Mouse (Mus musculus) midbrain, embryonic 11.5 days (tissue): Measurements from ENCODE around the gene Slc5a5. TPM values are rescaled to one million over a fixed set of nuclear protein-coding genes. Genes with fewer than 3 reads are reported as not detected.

ENCODE experiments used
- ATAC-seq: fragments of 200-750 bp; cut with Nextera tagmentation; 2 replicates; pipeline ENCODE4 v1.8.0; 2017; ENCODE audit warnings: moderate TSS enrichment, moderate library complexity; ENCODE audit not compliant: low FRiP score
- DNase-seq: peaks from one replicate; pipeline ENCODE4 v3.0.0; 2015; ENCODE audit warnings: low spot score; ENCODE audit errors: missing footprints
- H3K27ac ChIP-seq: fragments of 300-500 bp; sonication (generic); 2 replicates; pipeline ENCODE4 v1.5.1; 2014; ENCODE audit warnings: low read depth, low read length
- H3K27me3 ChIP-seq: fragments of 300-500 bp; sonication (generic); 2 replicates; pipeline ENCODE4 v1.6.1; 2014; ENCODE audit warnings: mild to moderate bottlenecking, low read length, moderate library complexity, mixed read lengths; ENCODE audit not compliant: control insufficient read depth, insufficient read depth
- H3K36me3 ChIP-seq: fragments of 300-500 bp; sonication (generic); 2 replicates; pipeline ENCODE4 v1.6.1; 2014; ENCODE audit warnings: mild to moderate bottlenecking, low read length, moderate library complexity, mixed read lengths; ENCODE audit not compliant: control insufficient read depth, insufficient read depth
- H3K4me1 ChIP-seq: fragments of 300-500 bp; sonication (generic); 2 replicates; pipeline ENCODE4 v1.6.1; 2014; ENCODE audit warnings: low read length; ENCODE audit not compliant: control insufficient read depth, insufficient read depth
- H3K4me2 ChIP-seq: fragments of 300-500 bp; sonication (generic); 2 replicates; pipeline ENCODE4 v1.6.1; 2014; ENCODE audit warnings: mild to moderate bottlenecking, moderate library complexity
- H3K4me3 ChIP-seq: fragments of 300-500 bp; sonication (generic); 2 replicates; pipeline ENCODE4 v1.5.1; 2014; ENCODE audit warnings: low read depth, low read length
- H3K9ac ChIP-seq: fragments of 300-500 bp; sonication (generic); 2 replicates; pipeline ENCODE4 v1.6.1; 2014; ENCODE audit warnings: low read length
- H3K9me3 ChIP-seq: fragments of 300-500 bp; sonication (generic); 2 replicates; pipeline ENCODE4 v1.6.1; 2016; ENCODE audit warnings: low read length; ENCODE audit not compliant: control insufficient read depth
- WGBS: fragments of 180-500 bp; shearing (Covaris S2); extraction: QIAGEN DNeasy Blood & Tissue Kit; methylation state at CpG from one replicate; pipeline ENCODE4 v1.1.7; 2014; 5-methylcytosine and 5-hydroxymethylcytosine counted together
- polyA plus RNA-seq: library from polyadenylated mRNA; unstranded; fragments of >200 nt; fragmentation: Nextera tagmentation; extraction: Ambion mirVana; gene quantifications from 2 replicates; pipeline ENCODE4 v1.2.1, GENCODE M21; 2014

Slc5a5 gene
- polyA plus RNA-seq, 1 experiment from 2014 or later = 0.77 TPM

DNA sequence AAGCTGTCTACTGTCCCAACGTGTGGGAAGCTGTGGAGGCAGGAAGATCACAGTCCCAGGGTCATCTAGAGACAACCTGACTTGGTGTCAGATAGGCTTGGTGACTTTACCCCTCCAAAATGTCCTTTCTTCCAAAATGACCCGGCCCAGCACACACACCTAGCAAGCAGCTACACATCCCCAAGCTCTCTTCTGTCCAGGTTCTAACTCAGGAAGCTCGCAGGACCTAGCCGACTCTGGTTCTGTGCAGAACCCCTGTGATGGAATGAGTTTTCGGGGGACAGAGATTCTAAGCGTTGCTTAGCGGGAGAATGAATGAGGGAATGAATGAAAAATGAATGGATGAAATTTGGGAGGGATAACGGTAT is 12.9 kb upstream of the Slc5a5 start:
- DNase-seq (no peak), ATAC-seq (peak; percentile 25)
- peak overlapping the region; percentile 91 for H3K9ac ChIP-seq
- WGBS = 20% methylated on average over 8 of the region's 8 CpGs
- no peaks in the 10 kb centered on the region for H3K36me3 ChIP-seq
- no peaks in the 10 kb centered on the region; the same call in 1 of the 2 replicates for H3K27me3 ChIP-seq
- no peak overlapping the region; the same call in 1 of the 2 replicates for H3K27ac ChIP-seq
- H3K9me3 ChIP-seq = no peaks in the 10 kb centered on the region
- peak overlapping the region; percentile 95 for H3K4me3 ChIP-seq
- H3K4me1 ChIP-seq = peaks cover 6% of the 10 kb centered on the region
- peak overlapping the region; percentile 85 for H3K4me2 ChIP-seq

GRCm38 (mm10) chr8:70904532-70904931 is 12.0 kb upstream of the Slc5a5 start:
- Histone ChIP-seq H3K27me3 (no peaks in the 10 kb centered on the region; the same call in 1 of the 2 replicates), H3K4me2 (no peak overlapping the region), H3K9ac (no peak overlapping the region), H3K36me3 (no peaks in the 10 kb centered on the region), H3K27ac (no peak overlapping the region), H3K4me3 (no peak overlapping the region), H3K9me3 (no peaks in the 10 kb centered on the region), H3K4me1 (peaks cover 6% of the 10 kb centered on the region)
- ATAC-seq = no peak
- 66% methylated on average over 4 of the region's 4 CpGs for WGBS
- DNase-seq = no peak

DNA sequence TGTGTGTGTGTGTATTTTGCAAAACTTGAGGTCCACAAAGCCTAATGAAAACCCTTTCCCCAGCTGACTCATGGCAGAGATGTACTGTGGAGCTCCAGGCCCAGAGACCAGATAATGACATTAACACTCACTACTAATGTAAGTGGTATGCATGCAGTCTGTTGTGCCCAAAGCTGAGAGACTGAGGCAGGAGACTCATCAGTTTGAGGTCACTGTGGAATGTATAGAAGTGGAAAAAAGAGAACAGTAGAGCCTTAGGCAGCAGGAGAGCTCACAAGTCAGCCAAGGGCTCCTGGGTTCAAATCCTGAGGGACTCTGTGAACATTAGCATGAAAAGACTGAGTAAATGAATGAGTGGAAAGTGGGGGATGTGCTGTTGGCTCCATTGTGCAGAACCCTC is 11.0 kb upstream of the Slc5a5 start:
- no peak for DNase-seq
- H3K4me3 ChIP-seq = no peak overlapping the region

DNA sequence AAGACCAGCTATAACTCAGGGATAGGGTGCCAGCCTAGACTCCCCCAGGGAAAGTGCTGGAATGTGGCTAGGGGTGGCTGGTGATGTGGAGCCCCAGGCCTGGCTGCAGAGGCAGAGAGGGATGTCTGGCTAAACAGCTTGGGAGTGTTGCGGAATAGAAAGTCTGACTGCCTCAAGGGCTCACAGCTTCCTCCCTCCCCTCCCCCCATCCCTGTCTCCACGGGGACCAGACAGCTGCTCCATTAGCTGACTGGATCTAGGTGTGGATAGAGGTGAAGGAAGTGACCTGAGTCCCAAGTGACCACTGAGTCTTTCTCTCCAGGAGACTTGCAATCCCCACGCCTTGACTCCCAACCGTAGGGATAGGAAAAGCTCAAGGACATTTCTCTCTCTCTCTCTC is 10.6 kb upstream of the Slc5a5 start:
- Histone ChIP-seq H3K4me2 (no peak overlapping the region), H3K36me3 (no peaks in the 10 kb centered on the region), H3K4me3 (no peak overlapping the region), H3K9ac (peak overlapping the region; percentile 20; the same call in 1 of the 2 replicates), H3K4me1 (peaks cover 10% of the 10 kb centered on the region), H3K9me3 (no peaks in the 10 kb centered on the region), H3K27ac (no peak overlapping the region), H3K27me3 (no peaks in the 10 kb centered on the region; the same call in 1 of the 2 replicates)
- WGBS = 46% methylated on average over 4 of the region's 4 CpGs
- ATAC-seq (no peak), DNase-seq (no peak)

More for the DNA sequence above, 11.0 kb upstream of the Slc5a5 start:
- H3K27me3 ChIP-seq = no peaks in the 10 kb centered on the region; the same call in 1 of the 2 replicates
- no peak overlapping the region for H3K27ac ChIP-seq
- peaks cover 6% of the 10 kb centered on the region for H3K4me1 ChIP-seq
- no peaks in the 10 kb centered on the region for H3K9me3 ChIP-seq
- H3K36me3 ChIP-seq = no peaks in the 10 kb centered on the region
- no peak for ATAC-seq
- no peak overlapping the region for H3K9ac ChIP-seq
- H3K4me2 ChIP-seq = no peak overlapping the region

GRCm38 (mm10) chr8:70902211-70902610 is 9.7 kb upstream of the Slc5a5 start:
- ATAC-seq (no peak), DNase-seq (no peak)
- Histone ChIP-seq H3K27ac (no peak overlapping the region), H3K4me1 (peaks cover 10% of the 10 kb centered on the region), H3K9me3 (no peaks in the 10 kb centered on the region), H3K4me3 (no peak overlapping the region), H3K4me2 (no peak overlapping the region), H3K36me3 (no peaks in the 10 kb centered on the region), H3K9ac (no peak overlapping the region), H3K27me3 (no peaks in the 10 kb centered on the region; the same call in 1 of the 2 replicates)
- 38% methylated on average over 5 of the region's 5 CpGs for WGBS

- DNase-seq = no peak
- H3K4me1 ChIP-seq = peaks cover 7% of the 10 kb centered on the region
- no peak overlapping the region for H3K4me2 ChIP-seq
- H3K4me3 ChIP-seq = no peak overlapping the region
- ATAC-seq = no peak
- H3K27me3 ChIP-seq = no peaks in the 10 kb centered on the region; the same call in 1 of the 2 replicates
- H3K9me3 ChIP-seq = no peaks in the 10 kb centered on the region
- H3K9ac ChIP-seq = no peak overlapping the region
- 69% methylated on average over 2 of the region's 2 CpGs for WGBS
- H3K36me3 ChIP-seq = no peaks in the 10 kb centered on the region
- H3K27ac ChIP-seq = no peak overlapping the region
These were observed 8.4 kb upstream of the Slc5a5 start for GRCm38 (mm10) chr8:70900872-70901387.

DNA sequence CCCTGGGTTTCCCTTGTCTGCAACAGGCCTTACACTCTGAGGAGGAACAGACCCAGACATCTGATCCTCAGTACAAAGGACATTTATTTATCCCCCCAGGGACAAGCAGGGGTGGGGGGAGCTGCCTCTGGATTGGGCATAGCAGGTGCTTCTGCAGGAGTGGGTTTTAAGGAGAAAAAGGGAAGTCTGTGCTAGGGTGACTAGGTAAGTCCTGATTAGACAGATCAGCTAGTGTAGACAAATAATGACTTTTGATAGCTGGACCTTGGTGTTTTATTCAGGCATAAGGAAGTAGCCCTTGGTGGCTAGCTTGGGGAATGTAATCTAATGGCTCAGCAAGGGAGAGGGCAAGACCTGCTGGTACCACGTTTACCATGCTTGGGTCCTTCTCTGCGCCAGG is 6.7 kb upstream of the Slc5a5 start:
- H3K27me3 ChIP-seq = no peaks in the 10 kb centered on the region; the same call in 1 of the 2 replicates

GRCm38 (mm10) chr8:70898661-70899198 is 6.2 kb upstream of the Slc5a5 start:
- H3K27me3 ChIP-seq = peaks cover 4% of the 10 kb centered on the region
- peaks cover 17% of the 10 kb centered on the region for H3K36me3 ChIP-seq
- H3K9ac ChIP-seq = peak overlapping the region; percentile 60
- DNase-seq (no peak), ATAC-seq (no peak)
- H3K4me2 ChIP-seq = no peak overlapping the region; the same call in 1 of the 2 replicates
- peaks cover 7% of the 10 kb centered on the region for H3K4me1 ChIP-seq
- no peaks in the 10 kb centered on the region for H3K9me3 ChIP-seq
- 59% methylated on average over 2 of the region's 2 CpGs for WGBS
- peak overlapping the region; percentile 88; the same call in 1 of the 2 replicates for H3K4me3 ChIP-seq
- no peak overlapping the region for H3K27ac ChIP-seq

More for the DNA sequence above, 6.7 kb upstream of the Slc5a5 start:
- Histone ChIP-seq H3K4me2 (no peak overlapping the region), H3K9me3 (no peaks in the 10 kb centered on the region), H3K9ac (no peak overlapping the region), H3K4me3 (no peak overlapping the region), H3K4me1 (peaks cover 7% of the 10 kb centered on the region), H3K36me3 (peaks cover 13% of the 10 kb centered on the region), H3K27ac (no peak overlapping the region)
- ATAC-seq (no peak), DNase-seq (no peak)
- 86% methylated on average over 2 of the region's 2 CpGs for WGBS

DNA sequence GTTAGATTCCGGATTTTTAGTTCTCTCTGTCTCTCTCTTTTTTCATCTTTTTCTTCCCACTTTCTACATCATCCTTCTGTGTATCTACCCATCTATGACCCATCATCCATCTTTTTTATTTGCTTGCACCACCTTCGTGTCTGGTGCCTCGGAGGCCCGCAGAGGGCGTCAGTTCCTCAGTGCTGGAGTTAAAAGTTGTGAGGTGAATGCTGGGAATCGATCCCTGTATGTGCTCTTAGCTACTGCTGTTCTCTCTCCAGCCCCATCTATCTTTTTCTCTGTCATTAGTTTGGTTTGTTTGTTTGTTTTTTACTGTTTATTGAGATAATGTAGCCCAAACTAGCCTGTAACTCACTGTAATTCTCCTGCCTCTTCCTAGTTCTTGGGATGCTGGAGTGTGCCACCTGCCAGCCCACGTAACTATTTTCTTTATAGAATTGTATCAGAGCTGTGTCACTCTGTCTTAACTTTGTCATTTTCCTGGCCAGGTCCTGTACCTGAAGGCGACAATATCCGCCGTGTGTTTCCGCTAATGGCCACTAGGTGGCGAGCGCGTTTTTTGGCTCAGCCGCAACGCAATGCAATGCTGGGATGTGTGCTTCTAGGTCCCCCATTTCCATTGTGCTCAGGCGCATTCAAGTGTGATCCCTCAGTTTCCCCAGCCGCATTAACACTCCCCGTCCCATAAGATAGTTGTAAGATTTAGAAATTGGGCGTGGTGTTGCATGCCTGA is 5.3 kb upstream of the Slc5a5 start:
- ATAC-seq = peak; percentile 57
- H3K4me1 ChIP-seq = peaks cover 7% of the 10 kb centered on the region
- WGBS = under 1% methylated on average over 20 of the region's 20 CpGs
- H3K36me3 ChIP-seq = peaks cover 17% of the 10 kb centered on the region
- peak overlapping the region; percentile 74 for H3K4me2 ChIP-seq
- DNase-seq = peak; percentile 99
- H3K9ac ChIP-seq = peak overlapping the region; percentile 60
- no peaks in the 10 kb centered on the region for H3K9me3 ChIP-seq
- H3K4me3 ChIP-seq = peak overlapping the region; percentile 88
- peaks cover 13% of the 10 kb centered on the region for H3K27me3 ChIP-seq
- H3K27ac ChIP-seq = peak overlapping the region; percentile 22; the same call in 1 of the 2 replicates
